In genomic region chr1:64195294-64195693, GRCm38 (mm10) we compare ENCODE assay signal across 17 mouse cellular contexts.
DNase-seq lines count a peak whose midpoint lies in the region; ATAC-seq and TF ChIP-seq lines count a peak whose summit lies in the region.
"Had no signal": no experiment of that assay in that cellular context is flagged by ENCODE, and none has a peak within 500 bp of the region (broad histone marks: within the 10 kb centered on the region; RNA-seq: fewer than 3 reads in every experiment).

No protein-coding gene starts in this region.

- peak overlapping the region; percentile 20 for H3K4me2 ChIP-seq in heart, embryonic 12.5 days
- no peak overlapping the region for H3K4me2 ChIP-seq in midbrain, embryonic 14.5 days (ENCODE audit: low read length)
- H3K4me2 ChIP-seq: hindbrain, embryonic 12.5 days; limb, embryonic 13.5 days; liver, embryonic 12.5 days; midbrain, embryonic 15.5 days; neural tube, embryonic 12.5 days had no signal

- peak; percentile 24 for DNase-seq in cerebellum, adult 9-10 months
- no peak for DNase-seq in cerebellum, postnatal 10 days
- DNase-seq in heart, adult 2 months: no peak
- DNase-seq in heart, postnatal 14 days: no peak
- peak; percentile 41 to 51 for DNase-seq in heart, postnatal 10 days
- no peak for DNase-seq in midbrain, embryonic 14.5 days
- DNase-seq: adrenal gland, postnatal 10 days; kidney, adult 11 months; kidney, postnatal 4 days; lung, adult 18-20 months; thymus, adult 18-20 months had no signal

- H3K4me1 ChIP-seq in heart, adult 2 months (ENCODE audit: control insufficient read depth, insufficient read depth, low read length): peaks cover 11% of the 10 kb centered on the region
- H3K4me1 ChIP-seq in heart, embryonic 12.5 days (replicated peaks): peaks cover 17% of the 10 kb centered on the region
- H3K4me1 ChIP-seq in midbrain, embryonic 14.5 days (ENCODE audit: control insufficient read depth, insufficient read depth, low read length): peaks cover 29% of the 10 kb centered on the region

- H3K27me3 ChIP-seq in heart, adult 2 months (ENCODE audit: control insufficient read depth, insufficient read depth, low read length): no peaks in the 10 kb centered on the region
- no peaks in the 10 kb centered on the region for H3K27me3 ChIP-seq in heart, embryonic 12.5 days (replicated peaks)
- H3K27me3 ChIP-seq in midbrain, embryonic 14.5 days (ENCODE audit: control insufficient read depth, insufficient read depth, low read length): no peaks in the 10 kb centered on the region
- H3K27me3 ChIP-seq: hindbrain, embryonic 12.5 days; limb, embryonic 13.5 days; liver, embryonic 12.5 days; midbrain, embryonic 15.5 days; neural tube, embryonic 12.5 days had no signal

- H3K27ac ChIP-seq in heart, adult 2 months: peak overlapping the region; percentile 89
- H3K27ac ChIP-seq in heart, embryonic 12.5 days (ENCODE audit: poor library complexity, severe bottlenecking): peak overlapping the region; percentile 53
- no peak overlapping the region for H3K27ac ChIP-seq in midbrain, embryonic 14.5 days (replicated peaks; ENCODE audit: low read depth, low read length)
- H3K27ac ChIP-seq: hindbrain, embryonic 12.5 days; limb, embryonic 13.5 days; liver, embryonic 12.5 days; midbrain, embryonic 15.5 days; neural tube, embryonic 12.5 days had no signal

- H3K4me3 ChIP-seq in heart, adult 2 months: no peak overlapping the region
- no peak overlapping the region for H3K4me3 ChIP-seq in heart, embryonic 12.5 days
- no peak overlapping the region for H3K4me3 ChIP-seq in midbrain, embryonic 14.5 days (replicated peaks; ENCODE audit: low read depth, low read length)
- H3K4me3 ChIP-seq: hindbrain, embryonic 12.5 days; limb, embryonic 13.5 days; liver, embryonic 12.5 days; midbrain, embryonic 15.5 days; neural tube, embryonic 12.5 days had no signal

- no peak for TF ChIP-seq CTCF in heart, adult 2 months (IDR thresholded peaks at IDR 0.05)

- no peaks in the 10 kb centered on the region for H3K9me3 ChIP-seq in heart, embryonic 12.5 days (replicated peaks)
- H3K9me3 ChIP-seq in midbrain, embryonic 14.5 days (ENCODE audit: control insufficient read depth, low read length): no peaks in the 10 kb centered on the region
- H3K9me3 ChIP-seq: hindbrain, embryonic 12.5 days; limb, embryonic 13.5 days; liver, embryonic 12.5 days; midbrain, embryonic 15.5 days; neural tube, embryonic 12.5 days had no signal

- WGBS in heart, adult 2 months: 20% methylated on average over 4 of the region's 4 CpGs
- 33% methylated on average over 4 of the region's 4 CpGs for WGBS in heart, embryonic 12.5 days
- 84% methylated on average over 4 of the region's 4 CpGs for WGBS in midbrain, embryonic 14.5 days

- no peak for ATAC-seq in heart, embryonic 12.5 days (ENCODE audit: insufficient number of reproducible peaks, low FRiP score)
- ATAC-seq in midbrain, embryonic 14.5 days (ENCODE audit: low FRiP score, low TSS enrichment): no peak
- ATAC-seq: liver, embryonic 12.5 days; midbrain, embryonic 15.5 days had no signal

- no peak overlapping the region for H3K9ac ChIP-seq in heart, adult 2 months (ENCODE audit: low read depth, low read length)
- H3K9ac ChIP-seq in heart, embryonic 12.5 days: no peak overlapping the region
- H3K9ac ChIP-seq in midbrain, embryonic 14.5 days (replicated peaks; ENCODE audit: low read length): no peak overlapping the region
- H3K9ac ChIP-seq: hindbrain, embryonic 12.5 days; limb, embryonic 13.5 days; liver, embryonic 12.5 days; midbrain, embryonic 15.5 days; neural tube, embryonic 12.5 days had no signal

- TF ChIP-seq EP300 in heart, adult 2 months (IDR thresholded peaks at IDR 0.05; ENCODE audit: insufficient read depth, low read depth, low read length): no peak

- TF ChIP-seq POLR2A in heart, adult 2 months (IDR thresholded peaks at IDR 0.05; ENCODE audit: insufficient read depth, low read depth, low read length): no peak

- no peaks in the 10 kb centered on the region for H3K79me2 ChIP-seq in heart, adult 2 months (replicated peaks; ENCODE audit: control insufficient read depth, insufficient read depth, low read length)

- intact Hi-C loops in heart, adult 2 months (cut with DNase I): no loop called here
- intact Hi-C loops in heart, postnatal 14 days (cut with DNase I): loop anchor here (10.0 kb wide), 1 partner anchor 70 kb away; the partner anchor contains the start of gene Klf7
- intact Hi-C loops in heart, postnatal 10 days (cut with DNase I): loop anchor here (2.0 to 10.0 kb wide), 2 partner anchors 66 to 250 kb away; no protein-coding TSS in a partner anchor

- 0 out of 2 replicates have a peak, but pooled peaks cover 2% of the 10 kb centered on the region for H3K36me3 ChIP-seq in heart, adult 2 months (ENCODE audit: control insufficient read depth, insufficient read depth, low read length)
- H3K36me3 ChIP-seq in heart, embryonic 12.5 days: no peaks in the 10 kb centered on the region
- no peaks in the 10 kb centered on the region for H3K36me3 ChIP-seq in midbrain, embryonic 14.5 days (ENCODE audit: control insufficient read depth, insufficient read depth, low read length)
- H3K36me3 ChIP-seq: hindbrain, embryonic 12.5 days; limb, embryonic 13.5 days; liver, embryonic 12.5 days; midbrain, embryonic 15.5 days; neural tube, embryonic 12.5 days had no signal

Comparison
In these comparisons a context has a peak if more than half of its experiments do, and no peak if none do; other contexts are left out.
1. DNase-seq: peak in cerebellum, adult 9-10 months (single experiment) and heart, postnatal 10 days (2 of 2); none in cerebellum, postnatal 10 days (0 of 2), heart, adult 2 months (0 of 2), heart, postnatal 14 days (0 of 2) and midbrain, embryonic 14.5 days (single experiment).